Mouse (Mus musculus) CD4-positive, CD25-positive, alpha-beta regulatory T cell, adult 2 months (primary cell): ENCODE measurements around the gene Cbx2.

Experiments
- DNase-seq: peaks from one replicate; pipeline ENCODE4 v3.0.0-alpha.2; 2012; ENCODE audit warnings: low read depth, low spot score

Gene Cbx2

DNA sequence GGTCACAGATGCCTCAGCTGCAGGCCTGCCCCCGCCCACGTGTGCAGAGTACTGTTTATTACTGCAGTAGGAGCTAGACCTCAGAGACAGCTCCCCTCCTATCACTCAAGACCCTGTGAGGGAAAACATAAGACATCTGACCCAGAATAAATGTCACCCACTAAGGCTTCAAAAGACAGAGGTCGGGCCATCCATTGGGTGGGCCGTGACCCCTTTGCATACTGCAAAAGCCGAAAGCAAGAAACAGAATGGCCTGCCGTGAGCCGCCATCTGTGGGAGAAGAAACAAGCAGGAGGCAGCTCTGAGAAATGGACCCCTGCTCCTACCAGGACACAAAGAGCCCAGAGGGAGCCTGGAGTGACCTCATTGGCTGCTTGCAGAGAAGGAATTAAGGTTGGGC lies 5.3 kb upstream of the Cbx2 start:
- no peak for DNase-seq

DNA sequence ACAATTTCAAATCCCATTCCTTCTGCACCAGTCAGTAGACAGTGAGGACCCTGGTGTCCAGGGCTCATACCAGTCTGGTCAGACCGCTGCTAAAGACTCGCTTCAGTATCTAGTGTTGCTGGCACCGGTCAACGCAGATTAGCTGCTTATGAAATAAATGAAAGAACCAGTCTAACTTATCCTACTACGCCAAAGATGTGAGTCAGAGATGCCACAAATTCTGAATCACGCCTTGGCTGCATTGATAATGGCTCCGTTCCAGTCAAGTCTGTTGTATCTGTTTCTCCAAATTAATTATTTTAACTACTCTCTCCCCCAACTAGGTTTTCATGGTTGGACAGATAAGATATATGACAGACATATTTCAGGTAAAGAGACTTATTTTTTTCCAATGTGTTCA lies 1.6 kb upstream of the Cbx2 start:
- DNase-seq = no peak

DNA sequence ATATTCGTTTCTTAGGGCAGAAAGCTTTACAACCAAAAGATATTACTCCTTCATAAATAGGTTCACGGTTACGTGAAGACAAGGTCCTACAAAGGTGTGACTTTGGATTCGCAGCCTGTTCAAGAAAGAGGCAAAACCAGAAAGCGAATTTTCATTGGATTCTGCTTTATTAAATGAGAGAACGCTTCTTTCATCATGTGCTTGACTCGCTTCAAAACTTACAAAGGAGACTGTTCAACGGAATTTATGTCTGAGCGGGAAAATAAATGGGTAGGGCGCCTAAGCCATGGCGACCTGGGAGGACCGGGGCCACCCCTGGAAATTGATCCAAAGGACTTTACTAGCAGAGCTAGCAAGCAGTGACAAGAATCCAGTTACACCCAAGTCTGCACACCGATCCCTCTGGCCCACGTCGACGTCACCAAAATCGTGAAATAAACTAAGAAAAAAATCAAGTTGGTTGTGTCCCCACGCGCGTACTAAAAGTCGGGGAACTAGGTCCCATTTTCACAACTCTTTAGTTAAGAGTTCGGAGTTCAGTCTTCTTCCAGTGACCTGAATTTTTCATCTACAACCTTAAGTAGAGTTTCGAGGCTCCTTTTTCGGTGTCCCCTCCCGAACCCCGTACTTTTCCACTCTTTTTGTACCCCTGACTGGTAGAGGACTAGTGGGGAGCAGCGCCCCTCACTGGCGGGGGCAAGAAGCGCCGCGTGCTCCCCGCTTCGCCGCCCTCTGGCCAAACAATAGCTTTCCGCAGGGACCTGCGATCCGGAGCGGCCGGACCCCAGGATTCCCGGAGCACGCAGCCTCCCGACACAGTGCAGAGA lies 481 bp upstream of the Cbx2 start:
- DNase-seq = peak; percentile 22

DNA sequence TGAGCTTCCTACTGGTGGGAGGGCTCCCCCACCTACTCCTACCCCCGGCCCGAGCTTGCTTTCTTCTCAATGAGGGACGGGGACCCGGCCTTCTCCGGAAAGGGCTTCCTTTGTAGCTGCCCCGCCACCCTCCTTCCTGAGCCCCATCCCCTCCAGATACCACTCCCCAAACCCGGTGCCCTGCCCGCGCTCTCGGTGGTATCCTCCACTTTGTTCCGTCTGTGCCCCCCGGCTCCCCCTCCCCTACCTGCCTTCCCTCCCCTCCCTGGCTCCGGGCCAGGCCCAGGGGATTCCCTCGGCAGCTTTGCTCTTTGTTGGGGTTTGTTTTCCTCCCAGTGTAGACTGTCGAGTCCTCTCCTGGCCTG lies 836 bp downstream of the Cbx2 start:
- DNase-seq = peak; percentile 67

DNA sequence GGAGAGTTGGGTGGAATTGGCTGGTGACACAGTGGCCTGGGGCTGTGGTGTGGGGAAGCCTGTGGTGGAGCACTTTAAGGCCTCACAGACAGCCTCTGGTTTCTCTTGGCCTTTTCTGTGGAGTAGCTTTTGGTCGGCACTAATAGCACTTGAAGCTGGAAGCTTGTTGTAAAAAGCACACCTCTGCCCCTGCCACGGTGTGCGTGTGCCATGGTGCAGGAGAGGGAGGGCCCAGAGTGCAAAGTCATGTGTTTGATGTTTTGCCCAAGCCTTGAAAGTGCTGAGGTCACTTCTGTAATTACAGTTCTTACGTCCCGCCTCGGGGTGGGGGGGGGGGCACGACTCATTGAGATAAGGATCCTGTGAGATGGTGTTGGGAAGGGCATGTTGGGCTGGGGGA lies 1.5 kb downstream of the Cbx2 start:
- no peak for DNase-seq

DNA sequence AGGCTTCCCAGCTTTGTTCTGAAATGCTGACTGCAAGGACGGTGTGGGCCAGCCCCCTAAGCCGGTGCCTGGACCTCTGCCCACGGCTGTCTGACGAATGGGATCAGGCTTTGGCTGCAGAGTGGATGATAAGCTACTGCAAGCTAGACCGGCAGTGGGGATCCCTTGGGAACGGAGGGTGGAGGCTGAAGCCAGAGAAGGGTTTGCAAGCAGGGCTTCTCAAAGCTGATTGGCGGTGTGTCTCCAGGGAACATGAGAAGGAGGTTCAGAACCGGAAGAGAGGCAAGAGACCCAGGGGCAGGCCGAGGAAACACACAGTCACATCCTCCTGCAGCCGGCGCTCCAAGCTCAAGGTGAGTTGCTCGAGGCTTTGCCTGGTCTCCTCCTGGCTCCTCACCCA lies 3.4 kb downstream of the Cbx2 start:
- no peak for DNase-seq

DNA sequence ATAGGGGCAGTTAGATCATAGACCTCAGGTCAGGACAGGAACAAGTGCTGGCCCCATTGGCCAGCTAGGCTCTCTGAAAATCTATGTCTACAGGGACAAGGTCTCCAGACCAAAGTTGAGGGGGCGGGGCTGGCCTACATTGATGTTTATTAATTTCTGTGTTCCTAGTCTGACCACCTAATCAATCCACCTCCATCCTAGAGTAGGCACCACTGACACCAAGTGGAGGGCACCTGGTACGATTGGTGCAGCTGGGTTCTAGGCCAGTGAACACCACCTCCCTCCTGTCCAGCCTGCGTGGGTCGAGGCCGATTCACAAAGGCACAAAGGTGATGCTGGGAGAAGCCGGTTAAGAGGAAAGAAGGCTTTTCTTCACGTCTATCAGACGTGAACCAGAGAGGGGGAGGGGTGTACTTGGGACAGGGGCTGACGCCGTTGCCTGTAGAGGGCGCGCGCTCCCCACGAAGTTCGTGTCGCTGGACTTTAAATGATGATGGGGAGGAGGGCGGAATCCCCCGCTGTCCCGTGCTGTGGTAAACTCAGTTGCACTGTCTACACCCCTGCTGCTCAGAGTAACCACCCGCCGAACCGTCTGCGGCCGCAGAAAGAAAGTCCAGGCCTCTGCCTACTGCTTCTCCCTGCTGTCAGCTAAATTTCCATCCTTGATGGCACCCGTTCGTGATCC lies 11.3 kb downstream of the Cbx2 start:
- DNase-seq = peak; percentile 92

DNA sequence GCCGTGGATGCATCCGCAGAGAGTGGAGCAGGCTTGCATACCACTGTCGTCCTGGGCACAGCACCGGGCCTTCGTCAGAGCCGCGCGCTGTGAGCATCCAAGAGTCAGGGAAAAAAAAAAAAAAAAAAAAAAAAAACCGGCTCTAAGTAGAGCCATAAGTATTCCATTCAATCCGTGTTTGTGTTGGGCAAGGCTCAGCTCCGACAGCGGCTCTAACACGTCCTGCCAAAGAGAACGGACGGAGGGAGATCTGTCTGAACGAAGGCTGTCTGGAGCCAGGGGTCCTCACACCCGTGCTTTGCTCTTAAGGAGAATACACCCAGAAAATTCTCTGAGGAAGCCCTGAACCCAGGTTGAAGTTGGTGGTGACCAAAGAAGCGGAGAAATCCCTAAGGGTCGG lies 11.9 kb downstream of the Cbx2 start:
- DNase-seq = no peak

DNA sequence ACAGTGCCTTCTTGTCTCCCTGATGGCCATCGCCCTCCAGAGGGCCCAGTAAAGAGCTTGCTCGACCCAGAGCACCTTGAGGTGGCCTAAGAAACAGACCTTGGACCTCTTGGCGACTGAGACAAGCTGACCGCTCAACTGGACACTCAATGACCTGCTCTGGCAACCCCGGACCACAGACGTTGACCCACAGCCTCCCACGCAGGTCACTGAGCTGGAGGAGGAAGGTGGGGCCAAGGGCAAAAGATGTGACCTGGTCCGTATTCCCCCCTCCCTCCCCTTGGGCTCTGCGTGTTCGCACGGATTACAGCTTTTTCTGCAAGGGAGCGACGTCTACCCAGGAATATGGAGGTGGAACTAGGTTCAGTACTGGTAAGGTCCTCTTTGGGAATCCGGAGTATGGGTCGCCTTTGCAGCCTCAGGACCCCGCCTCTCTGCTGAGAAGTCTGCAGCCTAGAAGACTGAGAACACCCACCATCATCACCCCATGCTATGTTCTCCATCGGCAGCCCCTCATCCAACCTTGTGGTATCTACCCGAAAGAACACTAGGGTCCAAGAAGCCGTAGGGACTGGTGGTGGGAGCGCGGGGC lies 12.4 kb downstream of the Cbx2 start:
- DNase-seq = no peak

DNA sequence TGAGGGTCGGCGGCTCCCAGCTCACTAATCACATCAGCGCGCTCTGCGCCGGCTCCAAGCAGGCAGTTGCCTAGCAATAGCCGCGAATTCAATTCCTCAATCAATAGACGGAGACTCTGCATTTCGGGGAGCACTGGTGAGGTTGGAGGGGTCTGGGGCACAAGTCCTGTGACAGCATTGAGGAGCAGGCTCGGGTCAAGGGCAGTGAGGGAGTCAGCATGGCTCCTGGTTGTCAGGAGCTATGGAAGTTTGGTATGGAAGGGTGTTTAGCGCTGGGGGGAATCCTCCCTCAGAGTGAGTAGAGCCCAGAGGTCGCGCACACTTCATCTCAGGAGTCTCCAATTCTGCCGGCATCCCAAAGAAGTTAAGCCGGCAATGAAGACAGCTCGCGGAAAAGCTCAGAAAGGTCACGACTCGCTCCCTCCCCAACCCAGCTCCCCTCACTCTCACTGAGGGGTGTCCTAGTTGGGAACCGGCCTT lies 13.0 kb downstream of the Cbx2 start:
- peak; percentile 25 for DNase-seq

DNA sequence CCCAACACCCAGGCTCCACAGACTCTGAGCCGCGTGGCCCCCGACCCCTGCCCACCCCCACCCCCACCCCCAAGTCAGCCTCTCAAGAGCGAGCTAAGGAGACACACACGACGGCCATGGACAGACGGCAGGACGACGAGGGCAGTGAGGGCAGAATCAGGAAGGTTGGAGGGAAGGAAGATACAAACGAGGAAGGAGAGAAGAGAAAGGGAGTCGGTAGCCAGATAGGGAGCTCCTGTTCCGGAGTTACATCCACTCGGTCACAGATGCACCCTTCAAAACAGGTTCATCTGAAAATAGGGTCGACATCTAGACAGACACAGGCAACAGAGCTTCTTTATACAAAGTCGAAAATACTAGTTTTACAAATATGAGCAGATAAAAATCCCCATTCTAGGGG lies 13.7 kb downstream of the Cbx2 start:
- DNase-seq = no peak

DNA sequence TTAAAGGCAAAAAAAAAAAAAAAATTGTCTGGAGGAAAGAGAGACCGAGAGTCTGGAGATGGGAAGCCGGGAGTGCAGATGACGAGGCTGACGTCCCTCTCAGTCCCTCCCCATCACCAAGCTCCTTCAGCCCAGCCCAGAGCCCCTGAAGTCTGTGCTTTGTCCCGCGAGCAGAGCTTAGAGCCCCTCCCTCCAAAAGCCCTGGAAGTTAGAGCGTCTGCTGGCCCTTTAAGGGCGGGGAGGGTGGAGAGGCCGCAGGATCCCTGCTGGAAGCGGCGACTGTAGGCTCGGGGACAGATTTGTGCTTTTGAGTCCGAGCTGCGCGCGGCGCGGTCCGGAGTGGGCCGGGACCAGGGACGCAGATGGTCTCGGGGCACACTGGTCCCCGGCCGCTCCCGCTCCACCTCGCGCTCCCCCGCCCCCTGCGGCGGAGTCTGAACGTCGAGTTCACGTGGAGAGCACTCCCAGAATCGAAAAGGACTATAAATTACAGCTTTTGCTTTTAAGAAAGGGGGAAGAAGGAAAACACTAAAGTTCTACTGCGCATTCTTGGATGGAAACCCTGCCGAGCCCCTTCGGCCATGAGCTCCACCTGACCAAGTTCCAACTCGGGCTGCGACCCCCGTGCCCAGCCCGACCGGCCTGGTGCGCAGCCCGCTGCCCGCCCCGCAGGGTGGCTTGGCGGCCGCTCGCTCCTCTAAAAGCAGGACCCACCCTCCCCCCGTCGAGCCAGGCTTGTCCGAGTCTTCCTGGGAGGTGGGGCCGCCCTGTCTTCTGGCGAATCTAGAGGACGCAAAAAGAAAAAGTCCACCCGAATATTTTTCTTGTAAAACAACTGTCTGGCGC lies 14.4 kb downstream of the Cbx2 start:
- no peak for DNase-seq

DNA sequence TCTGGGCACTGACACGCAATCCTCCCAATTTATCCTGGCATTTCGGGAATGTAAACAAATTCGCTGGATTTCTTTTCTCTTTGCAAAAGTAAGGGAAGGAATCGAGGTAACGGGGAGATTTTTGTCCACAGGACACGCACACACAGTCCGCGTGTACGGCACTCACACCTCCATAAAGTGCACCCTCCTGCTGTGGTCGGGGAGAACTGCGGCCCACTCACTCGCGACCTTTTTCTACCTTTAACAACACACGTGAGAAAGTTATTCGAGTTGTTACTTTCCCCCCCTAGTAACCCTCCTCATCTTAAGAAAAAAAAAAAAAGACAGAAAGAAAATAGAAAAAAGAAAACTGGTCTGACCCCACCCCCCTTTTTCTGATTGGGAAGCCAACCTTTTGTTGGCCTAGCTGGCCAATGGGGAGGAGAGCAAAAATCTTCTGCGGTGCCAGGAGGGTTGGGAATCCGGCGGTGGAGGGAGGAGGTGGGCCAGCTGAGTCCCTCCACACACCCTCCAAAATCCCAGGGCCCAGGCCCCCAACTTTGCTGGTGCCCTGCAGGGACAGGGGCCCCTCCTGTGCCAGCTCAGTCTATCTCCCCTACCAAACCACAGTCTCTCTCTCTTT lies 15.1 kb downstream of the Cbx2 start:
- DNase-seq = no peak

DNA sequence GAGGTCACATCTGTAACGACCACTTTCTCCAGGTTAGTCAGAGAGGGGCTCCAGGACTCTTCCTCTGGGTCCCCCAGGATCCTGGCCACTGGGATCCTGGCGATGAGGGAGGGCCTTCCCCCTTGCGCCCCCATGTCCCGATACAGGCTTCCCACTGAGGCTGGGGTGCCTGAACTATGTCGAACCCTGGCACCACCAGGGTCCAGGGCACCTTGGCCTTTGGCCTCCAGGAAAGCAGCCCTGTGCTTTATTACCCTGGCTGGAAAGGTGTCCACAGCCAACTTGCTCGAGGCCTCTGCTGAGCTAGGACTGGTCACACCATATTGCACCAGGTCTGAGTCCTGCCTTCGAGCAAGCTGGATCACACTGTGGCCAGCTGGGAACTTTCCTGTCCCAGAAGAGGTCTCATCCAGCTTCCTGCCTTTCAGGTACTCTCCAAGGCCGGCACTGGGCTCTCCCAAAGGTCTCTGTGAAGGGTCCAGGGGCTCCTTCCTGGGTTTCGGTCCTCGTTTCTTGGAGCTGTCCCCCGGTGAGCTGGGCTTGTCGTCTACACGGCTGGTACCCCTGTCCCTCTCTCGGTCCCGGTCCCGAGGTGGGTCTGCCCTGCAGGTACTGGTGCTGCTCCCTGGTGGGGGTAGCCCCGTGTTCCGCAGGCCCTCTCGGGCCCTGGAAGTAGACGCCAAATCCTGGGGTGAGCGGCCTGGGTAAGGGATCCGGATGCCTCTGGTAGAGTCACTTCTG lies 16.2 kb downstream of the Cbx2 start:
- no peak for DNase-seq

DNA sequence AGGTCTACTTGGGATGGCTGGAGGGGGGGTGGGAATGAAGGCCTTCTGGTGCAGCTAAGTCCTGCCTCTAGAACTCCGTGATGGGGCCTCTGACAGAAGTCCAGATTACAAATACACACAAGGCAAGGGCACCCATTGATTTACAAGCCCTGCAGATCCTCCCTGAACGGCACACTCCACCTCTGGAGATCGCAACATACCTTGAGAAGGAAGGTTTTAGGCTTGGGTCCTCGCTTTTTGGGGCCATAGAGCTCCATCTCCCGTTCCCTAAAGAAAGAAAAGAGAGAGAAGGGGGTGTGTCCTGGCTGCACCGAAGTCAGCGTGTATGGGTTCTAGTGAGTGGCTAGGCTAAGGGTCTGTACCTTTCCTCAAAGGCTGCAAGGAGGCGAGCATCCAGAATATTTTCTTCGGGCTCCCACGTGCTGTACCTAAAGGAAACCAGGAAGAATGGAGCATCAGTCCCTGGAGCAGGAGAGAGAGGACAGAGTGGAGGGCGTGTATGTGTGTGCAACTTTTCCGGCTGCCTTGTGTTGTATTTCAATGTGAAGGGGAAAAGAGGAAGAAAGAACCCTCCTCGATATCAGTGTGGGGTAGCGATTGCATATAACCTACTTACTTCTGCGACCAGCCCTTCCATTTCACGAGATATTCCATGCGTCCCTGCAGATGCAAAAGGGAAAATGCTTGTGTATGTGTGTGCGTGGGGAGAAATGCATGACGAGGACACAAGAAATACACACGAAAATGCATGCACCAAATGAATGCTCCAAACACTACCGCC lies 17.2 kb downstream of the Cbx2 start:
- DNase-seq = no peak

DNA sequence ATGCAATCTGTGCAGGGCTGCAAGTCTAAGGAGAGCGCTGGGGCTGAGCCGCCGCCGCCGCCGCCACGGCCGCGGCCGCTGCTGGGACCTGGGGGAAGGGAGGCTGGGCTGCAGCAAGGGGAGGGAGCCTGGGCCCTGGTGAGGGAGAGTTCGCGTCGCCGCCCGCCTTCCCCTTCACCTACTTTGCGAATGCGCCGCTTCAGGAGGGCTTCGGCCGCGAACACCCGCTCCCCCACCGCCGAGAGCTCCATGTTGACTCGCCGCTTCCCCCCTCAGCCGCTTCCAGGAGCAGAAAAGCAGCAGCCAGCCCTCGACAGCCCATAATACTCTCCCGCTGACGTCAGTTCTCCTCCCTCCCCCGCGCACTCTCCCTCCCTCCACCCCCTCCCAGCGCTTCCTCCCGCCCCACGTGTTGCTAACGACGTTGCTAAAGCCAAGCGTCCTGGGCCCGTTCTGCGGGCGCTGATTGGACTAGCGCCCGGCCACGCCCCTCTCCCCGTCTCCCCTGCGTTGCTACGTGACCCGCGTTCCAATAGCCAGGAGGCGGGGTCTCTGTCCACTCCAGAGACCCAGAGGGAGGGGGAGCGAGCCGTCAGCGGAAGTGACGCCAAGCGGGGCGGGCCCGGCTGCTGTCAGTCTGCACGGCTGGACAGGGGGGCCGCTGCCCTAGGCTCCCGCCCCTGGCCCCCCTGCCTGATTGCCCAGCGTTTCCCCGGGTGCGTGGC lies 18.0 kb downstream of the Cbx2 start, which contains the start of gene Cbx8:
TSS of gene Cbx8 (minus strand) at position 370 of the 725 bp plus-strand sequence.
- DNase-seq = peak; percentile 99

DNA sequence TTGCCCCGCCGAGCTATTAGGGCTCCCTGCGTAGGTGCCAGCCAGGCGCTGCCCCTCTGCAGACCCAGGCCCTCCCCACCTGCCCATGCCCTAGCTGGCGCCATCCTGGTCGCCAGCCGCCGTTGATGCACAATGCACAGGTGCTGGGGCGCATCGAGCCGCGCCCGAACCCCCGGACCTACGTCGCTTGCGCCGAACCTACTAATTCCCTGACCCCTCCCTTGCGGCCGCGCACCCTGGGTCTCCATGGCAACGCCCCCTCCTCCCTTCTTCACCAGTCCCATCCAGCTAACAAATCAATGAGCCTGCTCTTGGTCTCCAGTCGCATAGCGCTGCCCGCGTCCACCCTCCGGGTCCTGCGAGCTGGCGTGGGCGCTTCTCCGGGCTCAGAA lies 18.6 kb downstream of the Cbx2 start:
- no peak for DNase-seq

DNA sequence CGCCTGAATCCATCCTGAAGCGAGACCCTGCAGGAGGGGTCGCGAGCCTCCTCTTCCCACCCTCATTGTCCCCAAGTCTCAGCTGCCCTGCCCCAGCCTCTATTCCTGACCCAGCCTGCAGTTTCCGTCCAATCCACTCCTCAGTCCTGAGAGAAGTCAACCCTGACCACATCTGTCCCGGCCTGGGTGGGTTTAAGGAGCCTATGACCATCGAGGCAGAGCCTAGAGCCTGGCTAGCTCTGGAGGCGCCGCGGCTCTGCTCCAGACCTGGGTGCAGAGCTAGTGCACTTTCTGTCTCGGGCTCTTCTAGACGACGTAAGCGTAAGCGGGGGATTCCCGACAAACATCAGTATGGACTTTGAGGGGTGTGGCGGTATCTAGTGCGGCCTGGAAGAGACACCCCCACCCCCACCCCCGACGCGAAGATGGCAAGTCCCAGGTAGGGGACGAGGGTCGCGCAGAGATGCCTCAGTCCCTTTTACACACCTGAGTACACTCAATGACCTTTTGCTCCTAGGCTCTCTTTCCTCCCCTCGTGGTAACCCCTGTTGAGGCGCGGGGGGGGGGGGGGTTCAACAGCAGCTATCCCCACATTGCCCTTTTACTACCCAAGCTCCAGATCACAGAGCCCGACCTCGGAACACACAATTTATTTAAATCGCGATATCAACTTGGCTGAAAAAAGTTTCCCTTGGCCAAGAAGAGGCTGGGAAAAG lies 19.1 kb downstream of the Cbx2 start:
- DNase-seq = peak; percentile 75
